Mouse (Mus musculus): Measurements from ENCODE around the gene Otud3.

DNA sequence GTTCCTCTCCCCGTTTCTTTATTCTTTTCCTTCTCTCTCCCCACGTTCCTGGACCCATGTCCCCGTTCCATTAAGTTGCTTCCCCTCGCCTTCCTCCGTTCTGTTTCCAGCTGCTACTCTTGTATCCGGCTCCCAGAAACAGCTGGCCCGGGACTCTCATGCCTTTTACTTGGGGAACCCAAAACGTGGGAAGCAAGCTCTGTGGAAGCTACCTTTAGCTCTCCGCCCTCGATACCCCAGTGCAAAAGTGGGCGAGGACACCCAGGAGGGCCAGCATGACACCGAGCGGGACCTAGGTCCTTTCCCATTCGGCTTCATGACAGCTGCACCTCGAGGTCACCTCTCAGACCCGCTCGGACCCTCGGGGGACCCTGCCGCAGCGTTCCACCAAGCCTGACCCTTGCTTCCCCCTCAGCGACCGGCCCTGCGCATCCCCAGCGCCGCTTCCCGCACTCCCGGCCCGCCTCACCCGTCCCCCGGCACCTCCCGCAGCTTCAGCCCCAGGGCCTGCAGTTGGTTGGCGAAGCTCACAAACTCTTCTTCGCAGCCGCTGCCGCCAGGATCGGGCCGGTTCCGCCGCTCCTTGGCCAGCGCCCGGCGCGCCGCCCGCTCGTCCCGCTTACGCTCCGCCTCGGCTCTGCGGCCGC lies 481 bp downstream of the Otud3 start:
- TF ChIP-seq CTCF (IDR thresholded peaks at IDR 0.05; ENCODE audit: control insufficient read depth, insufficient read depth, low read length) = no peak
- no peak for TF ChIP-seq POLR2A (IDR thresholded peaks at IDR 0.05; ENCODE audit: borderline replicate concordance, control insufficient read depth, low read depth, low read length)
